Comparison of ENCODE assay signal across 22 mouse cellular contexts in the genomic region with DNA sequence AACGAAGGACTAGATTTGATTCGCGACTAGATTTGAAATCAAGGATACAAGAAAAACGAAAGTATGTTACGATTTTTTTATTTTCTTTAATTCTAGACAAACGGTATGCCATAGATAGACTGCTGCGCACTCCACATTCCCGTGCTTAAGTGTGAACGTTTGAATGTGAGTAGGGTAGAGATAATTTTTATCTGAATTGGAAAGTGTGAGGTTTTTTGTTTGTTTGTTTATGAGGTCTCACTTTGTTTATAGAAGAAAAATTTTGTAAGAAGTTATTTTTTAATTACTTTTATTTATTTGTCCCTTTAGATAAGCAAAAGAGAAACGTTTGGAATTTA. TPM values are rescaled to one million over a fixed set of nuclear protein-coding genes. Genes with fewer than 3 reads are reported as not detected.
A peak's percentile ranks its signal among the peaks of the same experiment; 100 is the strongest.
DNase-seq lines count a peak whose midpoint lies in the region; ATAC-seq and TF ChIP-seq lines count a peak whose summit lies in the region.
"Had no signal": no experiment of that assay in that cellular context is flagged by ENCODE, and none has a peak within 500 bp of the region (broad histone marks: within the 10 kb centered on the region; RNA-seq: fewer than 3 reads in every experiment).

No protein-coding gene starts in this region.

- H3K36me3 ChIP-seq in lung, embryonic 15.5 days, result no peaks in the 10 kb centered on the region
- H3K36me3 ChIP-seq in embryonic facial prominence, embryonic 10.5 days (replicated peaks), result no peaks in the 10 kb centered on the region
- H3K36me3 ChIP-seq in midbrain, embryonic 16.5 days (ENCODE audit: control insufficient read depth, insufficient read depth, low read length), result no peaks in the 10 kb centered on the region
- H3K36me3 ChIP-seq: heart, embryonic 15.5 days; hindbrain, embryonic 10.5 days; limb, embryonic 15.5 days; liver, embryonic 15.5 days; midbrain, embryonic 10.5 days had no signal

- no peak for TF ChIP-seq POLR2A in brain, embryonic 14.5 days (IDR thresholded peaks at IDR 0.05; ENCODE audit: borderline replicate concordance, extremely low read depth, insufficient read depth, insufficient read length, poor library complexity, severe bottlenecking)
- TF ChIP-seq POLR2A in embryonic fibroblast, embryonic 13.5 days (IDR thresholded peaks at IDR 0.05; ENCODE audit: low read depth, low read length), result no peak

- no peaks in the 10 kb centered on the region for H3K9me3 ChIP-seq in lung, embryonic 15.5 days
- no peaks in the 10 kb centered on the region for H3K9me3 ChIP-seq in embryonic facial prominence, embryonic 10.5 days
- H3K9me3 ChIP-seq in midbrain, embryonic 16.5 days (replicated peaks; ENCODE audit: control insufficient read depth, low read length, poor library complexity, severe bottlenecking), result no peaks in the 10 kb centered on the region
- H3K9me3 ChIP-seq: heart, embryonic 15.5 days; hindbrain, embryonic 10.5 days; limb, embryonic 15.5 days; liver, embryonic 15.5 days; midbrain, embryonic 10.5 days had no signal

- WGBS in lung, embryonic 15.5 days, result under 1% methylated on average over 10 of the region's 10 CpGs
- WGBS in embryonic facial prominence, embryonic 10.5 days, result under 1% methylated on average over 10 of the region's 10 CpGs
- WGBS in midbrain, embryonic 16.5 days, result under 1% methylated on average over 10 of the region's 10 CpGs

- peaks cover 99% of the 10 kb centered on the region for H3K27me3 ChIP-seq in lung, embryonic 15.5 days
- peaks cover 100% of the 10 kb centered on the region for H3K27me3 ChIP-seq in embryonic facial prominence, embryonic 10.5 days (replicated peaks; ENCODE audit: low read depth, poor library complexity, severe bottlenecking)
- H3K27me3 ChIP-seq in midbrain, embryonic 16.5 days (ENCODE audit: control insufficient read depth, insufficient read depth, low read depth, low read length), result peaks cover 51% of the 10 kb centered on the region

- no peak overlapping the region for H3K9ac ChIP-seq in lung, embryonic 15.5 days
- H3K9ac ChIP-seq in midbrain, embryonic 16.5 days (ENCODE audit: low read depth, low read length), result no peak overlapping the region
- H3K9ac ChIP-seq: forebrain, postnatal 0 days; heart, embryonic 15.5 days; limb, embryonic 15.5 days; liver, embryonic 15.5 days had no signal

- no peak overlapping the region for H3K27ac ChIP-seq in lung, embryonic 15.5 days
- peak overlapping the region; percentile 94 for H3K27ac ChIP-seq in embryonic facial prominence, embryonic 10.5 days (replicated peaks)
- H3K27ac ChIP-seq in embryonic fibroblast, embryonic 13.5 days (ENCODE audit: insufficient read depth, low read length), result no peak overlapping the region
- H3K27ac ChIP-seq in midbrain, embryonic 16.5 days (ENCODE audit: low read length), result no peak overlapping the region
- H3K27ac ChIP-seq: heart, embryonic 15.5 days; hindbrain, embryonic 10.5 days; limb, embryonic 15.5 days; liver, embryonic 15.5 days; midbrain, embryonic 10.5 days had no signal

- DNase-seq in lung, postnatal 25 days (ENCODE audit: low spot score), result no peak
- DNase-seq in brain, embryonic 14.5 days (ENCODE audit: low read depth), result peak; percentile 59
- no peak for DNase-seq in embryonic facial prominence, embryonic 10.5 days (ENCODE audit: low spot score)
- DNase-seq: cerebellum, adult 8-10 months; left cerebral cortex, postnatal 4 days had no signal

- H3K4me3 ChIP-seq in lung, embryonic 15.5 days, result peak overlapping the region; percentile 19; the same call in 1 of the 2 replicates
- H3K4me3 ChIP-seq in embryonic facial prominence, embryonic 10.5 days, result peak overlapping the region; percentile 74
- H3K4me3 ChIP-seq in embryonic fibroblast, embryonic 13.5 days (ENCODE audit: insufficient read depth, low read length), result peak overlapping the region; percentile 13
- no peak overlapping the region for H3K4me3 ChIP-seq in midbrain, embryonic 16.5 days (ENCODE audit: low read depth, low read length)
- H3K4me3 ChIP-seq: liver, embryonic 15.5 days had no signal

- no peak for ATAC-seq in lung, embryonic 15.5 days (ENCODE audit: borderline replicate concordance, extremely low read depth, low FRiP score, low TSS enrichment)
- ATAC-seq in erythroid progenitor cell, adult 5-6 weeks (replicated peaks; ENCODE audit: low FRiP score, poor library complexity, severe bottlenecking), result no peak
- ATAC-seq in midbrain, embryonic 16.5 days, result no peak
- ATAC-seq: hindbrain, embryonic 16.5 days had no signal

- H3K4me1 ChIP-seq in lung, embryonic 15.5 days, result peaks cover 36% of the 10 kb centered on the region
- H3K4me1 ChIP-seq in embryonic facial prominence, embryonic 10.5 days, result peaks cover 35% of the 10 kb centered on the region
- no peaks in the 10 kb centered on the region for H3K4me1 ChIP-seq in embryonic fibroblast, embryonic 13.5 days (ENCODE audit: control insufficient read depth, insufficient read depth, low read length)
- peaks cover 15% of the 10 kb centered on the region for H3K4me1 ChIP-seq in midbrain, embryonic 16.5 days (ENCODE audit: control insufficient read depth, insufficient read depth, low read length)

- no peak for TF ChIP-seq CTCF in brain, embryonic 14.5 days (IDR thresholded peaks at IDR 0.05; ENCODE audit: borderline replicate concordance, extremely low read depth, insufficient read depth, insufficient read length)
- TF ChIP-seq CTCF in embryonic fibroblast, embryonic 13.5 days (IDR thresholded peaks at IDR 0.05; ENCODE audit: borderline replicate concordance, insufficient read depth, low read length), result no peak

- H3K4me2 ChIP-seq in lung, embryonic 15.5 days, result no peak overlapping the region; the same call in 1 of the 2 replicates
- H3K4me2 ChIP-seq in midbrain, embryonic 16.5 days (ENCODE audit: low read length), result no peak overlapping the region
- H3K4me2 ChIP-seq: liver, embryonic 15.5 days had no signal

RNA-seq across cellular contexts. Expression of a gene that starts 0.5 kb away (rescaled TPM):
- polyA plus RNA-seq in lung, embryonic 15.5 days (2015; fragmentation: Nextera tagmentation; extraction: Ambion mirVana), result 0.08 and 0.11 TPM in 2 replicates
- polyA plus RNA-seq in brain, embryonic 14.5 days (2012; rRNA removed), result 11.7 and 28.4 TPM in 2 replicates
- polyA plus RNA-seq in embryonic facial prominence, embryonic 10.5 days (2016; fragmentation: Nextera tagmentation; extraction: Ambion mirVana), result 59.5 and 63.6 TPM in 2 replicates
- polyA plus RNA-seq in embryonic fibroblast, embryonic 13.5 days (2011; ENCODE audit: insufficient read length, low read depth, missing spikeins), result 2.0 and 7.8 TPM in 2 replicates
- not detected in 2 replicates for total RNA-seq in erythroid progenitor cell, adult 5-6 weeks (2015; ENCODE audit: low replicate concordance)
- not detected in 2 replicates for total RNA-seq in erythroid progenitor cell, adult 5-6 weeks (2017; ENCODE audit: low replicate concordance)
- polyA plus RNA-seq in midbrain, embryonic 16.5 days (2015; fragmentation: Nextera tagmentation; extraction: Ambion mirVana), result 2.9 and 4.3 TPM in 2 replicates
- total RNA-seq: layer of hippocampus, postnatal 14 days; MEL; monocyte, adult 5-6 weeks had no signal
- polyA plus RNA-seq: C2C12; large intestine, adult 2 months; liver, embryonic 15.5 days; urinary bladder, adult 2 months had no signal
